Mouse (Mus musculus): ENCODE results near the gene Olfr323. TPM values are rescaled to one million over a fixed set of nuclear protein-coding genes. Genes with fewer than 3 reads are reported as not detected.

Olfr323 gene
- polyA plus RNA-seq, 1 experiment from 2014 or later = not detected

DNA sequence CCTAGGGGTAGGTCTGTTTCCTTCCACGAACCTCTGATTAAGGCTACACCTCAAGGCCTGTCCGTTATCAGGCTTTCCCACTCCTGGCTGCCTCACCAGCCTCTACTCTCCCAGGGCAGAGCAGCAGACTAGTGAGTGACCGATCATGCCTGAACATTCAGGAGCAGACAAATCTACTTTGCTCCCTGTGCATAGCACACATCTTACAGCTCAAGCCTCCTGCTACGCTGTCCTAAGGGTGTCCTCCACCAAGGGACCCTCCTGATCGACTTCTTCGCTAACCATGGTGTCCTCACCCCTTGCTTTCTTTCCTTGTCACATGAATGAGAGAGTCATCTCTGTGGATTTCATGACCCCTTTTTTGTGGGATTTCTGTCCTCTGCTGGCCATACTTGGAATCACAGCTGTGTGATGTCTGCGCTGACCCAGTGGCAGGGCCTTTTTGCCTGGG, 42.4 kb downstream of the Olfr323 start:
- no peak overlapping the region for H3K4me3 ChIP-seq (ENCODE audit: low read length)
- no peaks in the 10 kb centered on the region for H3K36me3 ChIP-seq (ENCODE audit: control insufficient read depth, insufficient read depth)
- H3K4me1 ChIP-seq (ENCODE audit: control insufficient read depth, insufficient read depth, low read length) = no peaks in the 10 kb centered on the region
- no peak overlapping the region for H3K9ac ChIP-seq (ENCODE audit: low read length)
- H3K27ac ChIP-seq (ENCODE audit: low read length) = no peak overlapping the region
- no peaks in the 10 kb centered on the region for H3K9me3 ChIP-seq (replicated peaks; ENCODE audit: control insufficient read depth, low read length)
- no peak overlapping the region for H3K4me2 ChIP-seq (ENCODE audit: low read depth, low read length)
- 62% methylated on average over 7 of the region's 7 CpGs for WGBS
- no peaks in the 10 kb centered on the region for H3K27me3 ChIP-seq (ENCODE audit: control insufficient read depth, insufficient read depth, low read length)
- ATAC-seq (replicated peaks; ENCODE audit: extremely low read depth, insufficient read depth, low FRiP score) = no peak

DNA sequence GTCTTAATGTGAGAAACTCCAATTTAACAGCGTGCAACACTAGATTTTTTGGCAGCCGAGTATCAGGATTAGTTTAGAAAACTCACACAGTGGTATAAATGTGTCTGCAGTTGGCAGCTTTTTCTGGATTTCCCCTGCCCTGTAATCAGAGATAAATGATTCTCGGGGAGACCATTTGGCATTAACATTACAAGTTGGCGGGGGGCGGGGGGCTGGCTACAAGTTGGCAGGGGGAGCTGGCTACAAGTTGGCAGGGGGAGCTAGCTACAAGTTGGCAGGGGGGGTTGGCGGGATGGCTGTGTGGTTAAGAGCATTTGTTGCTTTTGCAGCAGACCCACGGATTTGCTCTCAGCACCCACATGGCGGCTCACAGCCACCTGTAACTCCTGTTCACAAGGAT, 51.7 kb downstream of the Olfr323 start:
- Histone ChIP-seq H3K9ac (ENCODE audit: low read length) (no peak overlapping the region), H3K4me3 (ENCODE audit: low read length) (no peak overlapping the region), H3K9me3 (replicated peaks; ENCODE audit: control insufficient read depth, low read length) (no peaks in the 10 kb centered on the region), H3K27me3 (ENCODE audit: control insufficient read depth, insufficient read depth, low read length) (no peaks in the 10 kb centered on the region), H3K4me1 (ENCODE audit: control insufficient read depth, insufficient read depth, low read length) (no peaks in the 10 kb centered on the region), H3K4me2 (ENCODE audit: low read depth, low read length) (no peak overlapping the region), H3K36me3 (ENCODE audit: control insufficient read depth, insufficient read depth) (no peaks in the 10 kb centered on the region), H3K27ac (ENCODE audit: low read length) (no peak overlapping the region)
- 62% methylated on average over 8 of the region's 8 CpGs for WGBS
- no peak for ATAC-seq (replicated peaks; ENCODE audit: extremely low read depth, insufficient read depth, low FRiP score)

DNA sequence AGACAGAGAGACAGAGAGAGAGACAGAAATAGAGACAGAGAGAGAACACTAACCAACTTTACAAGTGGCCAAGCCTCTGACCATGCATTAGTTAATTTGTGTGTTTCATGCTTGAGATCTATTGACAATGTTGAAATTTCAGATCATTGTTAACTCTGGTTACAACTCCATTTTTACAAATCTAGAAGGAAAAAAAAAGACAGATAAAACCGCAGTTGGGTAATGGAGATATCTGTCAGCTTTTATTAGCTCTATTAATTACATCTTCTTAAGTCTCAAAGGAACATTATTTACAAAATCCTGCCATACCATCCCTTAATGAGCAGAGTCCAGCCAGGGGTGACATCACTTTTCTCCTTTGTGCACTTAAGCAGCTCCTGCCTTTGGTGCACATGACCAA, 52.9 kb downstream of the Olfr323 start, which contains the start of gene Olfr325:
Gene Olfr325, plus strand, starts transcription at position 301 of the 400 bp plus-strand sequence.
- Histone ChIP-seq H3K4me3 (ENCODE audit: low read length) (no peak within 1 kb of the TSS), H3K9ac (ENCODE audit: low read length) (no peak within 1 kb of the TSS), H3K4me2 (ENCODE audit: low read depth, low read length) (no peak within 1 kb of the TSS), H3K36me3 (ENCODE audit: control insufficient read depth, insufficient read depth) (no peaks in the 10 kb centered on the region), H3K27ac (ENCODE audit: low read length) (no peak within 1 kb of the TSS), H3K4me1 (ENCODE audit: control insufficient read depth, insufficient read depth, low read length) (no peaks in the 10 kb centered on the region), H3K9me3 (replicated peaks; ENCODE audit: control insufficient read depth, low read length) (no peaks in the 10 kb centered on the region), H3K27me3 (ENCODE audit: control insufficient read depth, insufficient read depth, low read length) (no peaks in the 10 kb centered on the region)
- 68% methylated on average over 1 of the region's 1 CpGs for WGBS
- no peak for ATAC-seq (replicated peaks; ENCODE audit: extremely low read depth, insufficient read depth, low FRiP score)

Other genes with a start within 250 kb of the Olfr323 start
- not detected in 2 replicates for gene 1810065E05Rik, start 209.4 kb downstream of the Olfr323 start, polyA plus RNA-seq (2015; fragmentation: Nextera tagmentation; extraction: Ambion mirVana)
- not detected in 2 replicates for gene Gm12253, start 197.9 kb downstream of the Olfr323 start, polyA plus RNA-seq (2015; fragmentation: Nextera tagmentation; extraction: Ambion mirVana)
- gene Lypd9, start 177.6 kb downstream of the Olfr323 start, polyA plus RNA-seq (2015; fragmentation: Nextera tagmentation; extraction: Ambion mirVana) = not detected in 2 replicates
- not detected in 2 replicates for gene Olfr30, start 168.2 kb downstream of the Olfr323 start, polyA plus RNA-seq (2015; fragmentation: Nextera tagmentation; extraction: Ambion mirVana)
- gene Olfr332, start 137.9 kb downstream of the Olfr323 start, polyA plus RNA-seq (2015; fragmentation: Nextera tagmentation; extraction: Ambion mirVana) = not detected in 2 replicates
- gene Olfr331, start 127.9 kb downstream of the Olfr323 start, polyA plus RNA-seq (2015; fragmentation: Nextera tagmentation; extraction: Ambion mirVana) = not detected in 2 replicates
- gene Olfr330, start 95.7 kb downstream of the Olfr323 start, polyA plus RNA-seq (2015; fragmentation: Nextera tagmentation; extraction: Ambion mirVana) = not detected in 2 replicates
- not detected in 2 replicates for gene Olfr329-ps, start 84.1 kb downstream of the Olfr323 start, polyA plus RNA-seq (2015; fragmentation: Nextera tagmentation; extraction: Ambion mirVana)
- not detected in 2 replicates for gene Olfr328, start 74.9 kb downstream of the Olfr323 start, polyA plus RNA-seq (2015; fragmentation: Nextera tagmentation; extraction: Ambion mirVana)
- gene Olfr224, start 59.9 kb downstream of the Olfr323 start, polyA plus RNA-seq (2015; fragmentation: Nextera tagmentation; extraction: Ambion mirVana) = 0.07 and 0.11 TPM in 2 replicates
- not detected in 2 replicates for gene Olfr325, start 52.8 kb downstream of the Olfr323 start, polyA plus RNA-seq (2015; fragmentation: Nextera tagmentation; extraction: Ambion mirVana)
- not detected in 2 replicates for gene Olfr324, start 35.4 kb downstream of the Olfr323 start, polyA plus RNA-seq (2015; fragmentation: Nextera tagmentation; extraction: Ambion mirVana)
- not detected in 2 replicates for gene 2210407C18Rik, start 14.4 kb downstream of the Olfr323 start, polyA plus RNA-seq (2015; fragmentation: Nextera tagmentation; extraction: Ambion mirVana)
- gene Trim58, start 10.0 kb upstream of the Olfr323 start, polyA plus RNA-seq (2015; fragmentation: Nextera tagmentation; extraction: Ambion mirVana) = 0.07 TPM in 1 of 2 replicates, not detected in the other
- gene Olfr322, start 28.3 kb upstream of the Olfr323 start, polyA plus RNA-seq (2015; fragmentation: Nextera tagmentation; extraction: Ambion mirVana) = not detected in 2 replicates
- gene Olfr320, start 50.6 kb upstream of the Olfr323 start, polyA plus RNA-seq (2015; fragmentation: Nextera tagmentation; extraction: Ambion mirVana) = not detected in 2 replicates
- not detected in 2 replicates for gene Olfr319, start 68.7 kb upstream of the Olfr323 start, polyA plus RNA-seq (2015; fragmentation: Nextera tagmentation; extraction: Ambion mirVana)
- not detected in 2 replicates for gene Olfr318, start 93.5 kb upstream of the Olfr323 start, polyA plus RNA-seq (2015; fragmentation: Nextera tagmentation; extraction: Ambion mirVana)
- not detected in 2 replicates for gene Olfr317, start 108.7 kb upstream of the Olfr323 start, polyA plus RNA-seq (2015; fragmentation: Nextera tagmentation; extraction: Ambion mirVana)
- gene Olfr316, start 122.2 kb upstream of the Olfr323 start, polyA plus RNA-seq (2015; fragmentation: Nextera tagmentation; extraction: Ambion mirVana) = not detected in 2 replicates
- not detected in 2 replicates for gene Olfr315, start 142.7 kb upstream of the Olfr323 start, polyA plus RNA-seq (2015; fragmentation: Nextera tagmentation; extraction: Ambion mirVana)
- 0.11 TPM in 1 of 2 replicates, not detected in the other for gene Olfr314, start 152.5 kb upstream of the Olfr323 start, polyA plus RNA-seq (2015; fragmentation: Nextera tagmentation; extraction: Ambion mirVana)
- 1.5 and 2.5 TPM in 2 replicates for gene Fam183b, start 171.5 kb upstream of the Olfr323 start, polyA plus RNA-seq (2015; fragmentation: Nextera tagmentation; extraction: Ambion mirVana)
- 0.09 and 0.12 TPM in 2 replicates for gene Olfr313, start 184.5 kb upstream of the Olfr323 start, polyA plus RNA-seq (2015; fragmentation: Nextera tagmentation; extraction: Ambion mirVana)
- gene Olfr312, start 198.7 kb upstream of the Olfr323 start, polyA plus RNA-seq (2015; fragmentation: Nextera tagmentation; extraction: Ambion mirVana) = 0.25 TPM in 1 of 2 replicates, not detected in the other
- gene Olfr311, start 208.8 kb upstream of the Olfr323 start, polyA plus RNA-seq (2015; fragmentation: Nextera tagmentation; extraction: Ambion mirVana) = 0.15 and 0.22 TPM in 2 replicates
- gene Gm12258, start 216.7 kb upstream of the Olfr323 start, polyA plus RNA-seq (2015; fragmentation: Nextera tagmentation; extraction: Ambion mirVana) = 4.3 and 5.1 TPM in 2 replicates
- 3.4 and 3.7 TPM in 2 replicates for gene 2810021J22Rik, start 236.7 kb upstream of the Olfr323 start, polyA plus RNA-seq (2015; fragmentation: Nextera tagmentation; extraction: Ambion mirVana)

All from heart, embryonic 16.5 days (tissue).